Mouse (Mus musculus) right cerebral cortex, postnatal 14 days (tissue): ENCODE results near the gene Tmbim7.
A peak's percentile ranks its signal among the peaks of the same experiment; 100 is the strongest.
"Not testable (repeated sequence)": the region's sequence is repeated elsewhere in the genome, so short reads cannot be mapped to it uniquely, and the experiment has no call there.

Experiments used
- DNase-seq: peaks from one replicate; pipeline ENCODE4 v3.0.0; 2022

Gene Tmbim7

DNA sequence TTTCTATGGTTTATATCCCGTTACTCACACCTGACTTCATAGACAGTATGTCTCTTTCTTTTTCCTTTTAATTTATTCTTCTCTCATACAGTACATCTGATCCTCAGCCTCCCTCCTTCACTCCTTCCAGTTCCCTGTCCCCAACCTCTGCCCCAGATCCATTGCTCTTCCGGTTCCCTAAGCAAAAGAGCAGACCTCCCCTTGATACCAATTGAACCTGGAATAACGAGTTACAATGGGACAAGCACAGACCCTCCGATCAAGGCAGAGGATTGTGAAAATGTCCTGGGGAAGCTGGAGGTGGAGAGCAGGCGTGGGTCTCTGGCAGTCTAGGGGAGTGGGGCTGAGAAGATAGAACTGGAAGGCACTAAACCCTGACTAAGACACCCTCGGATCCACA lies at the start of gene Tmbim7:
TSS of gene Tmbim7 (plus strand) at position 301 of the 400 bp plus-strand sequence.
- no peak for DNase-seq

DNA sequence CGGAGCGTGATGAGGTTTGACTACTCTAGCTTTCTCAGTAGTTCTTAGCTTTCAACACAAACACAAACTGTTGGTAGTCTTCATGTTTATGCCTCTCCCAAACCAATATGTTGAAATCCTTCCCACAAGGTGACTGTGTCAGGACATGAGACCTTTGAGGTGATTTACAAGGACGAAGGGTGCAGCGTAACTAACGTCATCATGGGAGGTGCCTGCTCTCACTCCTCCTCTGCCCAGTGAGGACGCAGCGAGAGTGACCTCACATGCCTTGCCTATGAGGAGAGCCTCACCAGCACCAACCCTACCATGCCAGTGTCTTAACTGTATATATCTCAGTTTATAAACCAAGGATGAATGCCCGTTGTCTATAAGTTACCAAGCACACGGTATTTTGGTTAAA lies 43.9 kb upstream of the Tmbim7 start:
- no peak for DNase-seq

DNA sequence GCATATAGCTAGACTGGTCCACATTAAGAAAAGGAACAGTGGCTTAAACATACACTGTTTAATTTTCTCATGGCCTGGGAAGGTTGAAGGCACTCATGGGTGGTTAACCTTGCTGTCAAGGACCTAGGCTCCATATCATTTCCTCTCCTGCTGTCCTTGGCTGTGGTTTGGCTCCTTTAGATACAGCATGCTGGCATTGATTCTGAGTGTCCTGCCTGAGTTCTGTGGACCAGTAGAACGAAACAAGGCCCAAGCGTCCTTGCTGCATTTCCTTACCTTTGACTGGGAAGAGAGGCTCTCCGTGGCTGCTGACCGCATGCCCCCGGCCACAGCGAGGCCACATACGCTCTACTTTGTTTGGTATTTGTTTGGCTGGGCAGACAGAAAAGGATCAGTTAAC lies 41.7 kb upstream of the Tmbim7 start:
- no peak for DNase-seq

DNA sequence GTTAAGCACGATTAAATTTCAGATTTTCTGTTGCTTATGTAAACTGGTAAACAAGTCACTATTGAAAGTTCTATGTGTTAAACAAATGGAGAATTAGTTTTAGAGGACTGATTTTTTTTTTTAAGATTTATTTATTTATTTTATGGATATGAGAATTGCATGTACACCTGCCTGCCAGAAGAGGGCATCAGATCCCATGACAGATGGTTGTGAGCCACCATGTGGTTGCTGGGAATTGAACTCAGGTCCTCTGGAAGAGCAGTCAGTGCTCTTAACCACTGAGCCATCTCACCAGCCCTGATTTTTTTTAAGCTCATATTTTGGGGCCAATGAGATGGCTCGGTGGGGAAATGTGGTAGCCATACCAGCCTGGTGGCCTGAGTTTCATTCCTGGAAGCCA lies 39.1 kb upstream of the Tmbim7 start:
- not testable (repeated sequence) for DNase-seq

DNA sequence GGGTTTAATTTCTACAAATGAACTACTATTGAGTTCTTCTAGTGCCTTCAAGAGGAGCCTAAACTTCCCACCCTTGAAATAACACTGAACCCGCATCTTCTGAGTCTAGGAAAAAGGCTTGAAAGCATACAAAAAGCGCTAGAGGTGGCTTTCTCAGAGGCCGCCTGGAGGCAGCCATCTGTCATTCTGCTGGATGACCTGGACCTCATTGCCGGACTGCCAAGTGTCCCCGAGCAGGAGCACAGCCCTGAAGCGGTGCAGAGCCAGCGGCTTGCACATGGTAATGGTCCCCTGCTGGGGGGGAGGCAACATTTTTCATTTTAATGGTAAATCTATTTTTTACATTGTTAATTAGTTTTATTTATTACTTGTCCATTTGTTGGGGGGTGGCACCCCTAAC lies 30.5 kb upstream of the Tmbim7 start:
- no peak for DNase-seq

DNA sequence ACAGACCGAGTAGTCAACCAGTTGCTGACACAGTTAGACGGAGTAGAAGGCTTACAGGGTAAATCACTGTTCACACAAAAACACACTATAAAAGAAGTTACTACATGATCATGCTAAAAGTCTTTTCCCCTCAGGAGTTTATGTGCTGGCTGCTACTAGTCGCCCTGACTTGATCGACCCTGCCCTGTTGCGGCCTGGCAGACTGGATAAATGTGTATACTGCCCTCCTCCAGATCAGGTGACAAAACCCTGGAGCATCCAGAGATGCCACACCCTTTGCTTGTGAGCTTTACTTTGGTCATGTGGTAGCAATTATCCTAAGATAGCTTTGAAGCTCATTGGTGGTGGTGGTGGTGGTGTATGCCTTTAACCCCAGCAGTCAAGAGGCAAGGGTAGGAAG lies 20.9 kb upstream of the Tmbim7 start:
- DNase-seq: no peak

DNA sequence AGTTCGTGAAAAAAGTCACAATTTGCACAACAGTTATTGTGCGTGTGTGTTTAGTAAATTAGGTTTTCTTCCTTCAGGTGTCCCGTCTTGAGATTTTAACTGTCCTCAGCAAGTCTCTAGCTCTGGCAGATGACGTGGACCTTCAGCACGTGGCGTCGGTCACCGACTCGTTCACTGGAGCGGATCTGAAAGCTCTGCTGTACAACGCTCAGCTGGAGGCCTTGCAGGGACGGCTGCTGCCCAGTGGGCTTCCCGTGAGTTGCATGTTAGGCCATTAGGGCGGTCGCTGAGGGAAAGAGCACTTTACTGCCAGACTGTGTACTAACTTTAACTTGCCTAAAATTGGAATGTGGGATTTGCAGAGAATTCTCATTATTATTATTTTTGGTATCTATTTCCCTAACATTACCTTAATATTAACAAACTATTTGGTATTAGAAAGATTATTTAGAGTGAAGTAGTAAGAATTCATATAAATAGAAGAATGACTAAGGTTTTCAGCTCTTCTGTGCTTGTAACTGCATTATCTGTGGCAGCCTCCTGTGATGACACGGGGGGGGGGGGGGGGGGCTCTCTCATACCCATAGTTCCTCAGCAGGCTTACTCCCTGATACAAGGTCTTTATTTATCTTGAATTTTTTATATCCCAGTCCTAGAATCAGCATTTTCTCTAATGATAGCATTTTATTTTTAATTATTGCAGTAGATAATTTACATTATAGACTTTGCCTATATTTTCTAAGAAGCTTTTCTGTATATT lies 19.3 kb upstream of the Tmbim7 start:
- DNase-seq: no peak

DNA sequence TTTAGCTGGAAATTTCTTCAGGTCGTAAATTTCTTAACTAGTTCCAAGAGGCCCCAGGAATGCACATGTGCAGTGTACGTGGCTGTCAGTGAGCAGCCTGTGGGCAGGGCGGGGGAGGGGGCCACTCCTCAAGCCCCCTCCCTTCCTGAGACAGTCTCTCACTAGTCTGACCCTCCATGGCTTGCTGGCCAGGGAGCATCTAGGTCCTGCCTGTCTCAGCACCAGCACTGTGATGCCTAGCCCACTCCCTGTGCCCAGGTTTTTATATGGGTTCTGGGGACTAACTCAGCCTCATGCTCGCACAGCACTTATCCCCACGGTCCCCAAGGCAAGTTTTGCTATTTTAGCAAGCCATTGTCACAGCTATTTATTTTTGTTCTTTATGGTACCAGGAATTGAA lies 18.7 kb upstream of the Tmbim7 start:
- DNase-seq: no peak

DNA sequence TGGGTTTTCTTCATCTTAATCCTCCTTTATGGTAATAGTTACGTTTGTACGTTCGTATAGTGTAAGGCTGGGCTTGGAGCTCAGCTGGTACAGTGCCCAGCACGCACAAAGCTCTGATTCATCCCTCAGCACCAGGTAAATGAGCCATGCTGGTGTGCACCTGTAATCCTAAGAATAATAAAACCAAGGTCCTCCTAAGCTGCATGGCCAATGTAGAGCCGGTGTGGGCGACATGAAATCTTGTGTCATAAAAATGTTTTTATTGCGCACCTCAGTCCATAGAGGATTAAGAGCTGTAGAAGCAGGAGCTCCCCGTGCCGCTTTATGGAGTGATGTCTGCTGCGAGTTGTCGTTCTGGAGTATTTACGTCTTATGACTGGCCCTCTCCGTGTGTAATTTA lies 17.7 kb upstream of the Tmbim7 start:
- no peak for DNase-seq

DNA sequence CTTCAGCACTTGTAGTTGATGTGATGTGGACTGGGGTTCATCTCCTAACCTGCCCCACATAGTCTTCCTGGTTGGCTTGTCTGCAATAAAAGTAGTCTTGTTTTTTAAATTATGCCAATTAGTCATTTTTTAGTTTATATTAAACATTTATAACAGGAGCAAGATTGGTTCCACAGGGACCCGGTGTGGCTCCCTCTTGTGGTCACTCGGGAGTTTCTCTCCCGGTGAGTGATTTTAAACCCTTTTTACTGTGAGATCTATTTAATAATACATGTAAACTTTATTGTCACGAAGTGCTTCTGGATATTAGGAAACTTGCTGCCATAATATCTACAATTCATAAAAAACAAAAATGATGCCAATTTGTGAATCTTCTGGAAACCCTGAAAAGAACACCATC lies 17.0 kb upstream of the Tmbim7 start:
- DNase-seq: no peak

DNA sequence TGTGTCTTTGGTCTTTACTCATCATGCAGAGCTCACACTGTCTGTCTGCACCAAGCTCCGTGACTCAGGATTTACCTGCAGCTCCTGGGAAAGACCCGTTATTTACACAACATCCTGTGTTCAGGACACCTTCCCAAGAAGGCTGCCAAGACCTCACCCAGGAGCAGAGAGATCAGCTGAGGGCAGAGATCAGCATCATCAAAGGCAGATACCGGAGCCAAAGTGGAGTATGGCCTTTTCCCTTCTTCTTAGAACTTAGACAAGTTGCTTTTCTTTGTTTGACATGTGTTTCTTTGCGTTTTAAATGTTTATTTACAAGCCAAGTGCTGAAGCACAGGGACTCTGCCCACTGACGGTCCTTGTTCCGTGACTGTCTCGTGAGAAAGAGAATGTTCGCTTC lies 15.7 kb upstream of the Tmbim7 start:
- DNase-seq: no peak

DNA sequence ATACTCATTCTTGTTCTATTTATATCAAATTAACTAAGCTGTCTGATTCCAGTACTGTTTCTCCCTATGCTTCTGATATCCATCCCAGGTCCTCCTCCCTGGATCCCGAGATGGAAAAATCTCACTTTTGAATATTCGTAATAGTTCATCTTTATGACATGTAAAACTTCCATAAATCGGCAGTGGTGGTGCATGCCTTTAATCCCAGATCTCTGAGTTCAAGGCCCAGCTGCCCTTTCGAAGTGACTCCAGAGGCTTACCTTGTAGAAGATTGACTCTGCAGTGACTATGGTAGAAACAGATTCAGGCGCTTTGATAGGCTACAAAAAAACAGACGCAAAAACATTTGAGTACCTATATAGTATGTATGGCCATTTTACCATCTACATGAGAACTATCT lies 6.4 kb upstream of the Tmbim7 start:
- no peak for DNase-seq

DNA sequence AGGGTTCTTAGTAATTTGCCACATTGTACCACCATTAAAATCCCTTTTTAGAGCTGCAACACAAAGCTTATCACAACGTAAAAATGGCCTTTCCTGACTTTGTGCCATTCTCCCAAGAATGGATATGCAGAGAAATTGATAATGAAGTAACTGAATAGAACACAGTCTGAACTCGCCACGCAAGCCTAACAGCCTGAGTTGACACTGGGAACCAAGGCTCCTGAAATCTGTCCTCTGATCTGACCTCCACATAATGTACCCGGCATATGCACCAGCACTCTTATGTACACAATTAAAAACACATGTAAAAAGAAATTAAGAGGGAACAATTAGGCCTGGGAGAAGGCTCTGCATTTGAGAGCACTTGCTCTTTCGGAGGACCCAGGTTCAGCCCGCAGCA lies 5.7 kb upstream of the Tmbim7 start:
- no peak for DNase-seq

DNA sequence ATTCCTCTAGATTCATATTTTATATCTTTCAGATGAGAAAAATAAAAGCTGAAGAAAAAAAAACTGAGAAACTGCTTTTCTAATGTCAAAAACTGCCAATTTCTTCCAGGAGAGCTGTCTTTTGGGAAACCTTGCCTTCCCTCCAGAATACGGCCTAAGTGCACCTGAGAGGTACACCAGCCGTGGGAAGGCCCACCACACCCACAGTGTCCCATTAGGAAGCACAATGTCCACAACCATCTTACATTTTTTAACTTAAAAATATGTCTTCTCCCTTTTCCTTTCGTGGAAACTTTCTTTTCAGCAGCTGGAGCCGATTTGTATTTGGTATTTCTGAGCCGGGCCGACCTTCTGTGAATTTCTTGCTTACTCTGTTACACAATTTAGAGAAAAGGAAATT lies 4.4 kb upstream of the Tmbim7 start:
- no peak for DNase-seq

DNA sequence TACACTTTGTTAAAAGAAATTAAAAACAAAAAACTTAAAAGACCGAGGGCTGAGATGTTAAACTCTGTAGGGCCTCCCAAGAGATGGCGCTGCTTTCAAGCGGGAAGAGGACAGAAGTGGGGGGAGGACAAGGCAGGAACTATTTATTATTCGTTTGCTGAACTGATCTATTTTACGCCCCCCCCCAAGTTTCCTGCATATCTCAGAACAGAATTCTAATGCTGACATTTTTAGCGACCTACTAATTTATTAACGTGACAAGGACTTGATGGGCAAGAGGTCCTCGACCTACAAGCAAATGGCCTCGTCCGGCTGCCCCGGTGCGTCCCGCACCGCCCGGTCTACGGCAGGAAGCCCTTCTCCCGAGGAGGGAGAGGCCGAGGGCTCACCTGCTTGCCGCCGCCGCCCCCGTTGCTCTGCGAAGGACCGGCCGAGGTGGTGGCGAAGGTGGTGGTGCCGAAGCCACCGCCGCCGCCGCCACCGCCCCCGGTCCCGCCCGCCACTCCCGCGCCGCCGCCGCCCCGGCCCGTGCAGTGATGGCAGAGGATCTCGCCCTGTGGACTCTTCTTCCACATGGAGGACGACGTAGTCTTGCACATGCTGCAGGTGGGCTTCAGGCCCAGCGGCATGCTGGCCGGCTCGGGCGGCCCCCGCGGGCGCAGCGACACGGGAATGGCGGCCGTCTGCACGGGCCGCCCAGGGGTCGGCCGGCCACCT lies 3.8 kb upstream of the Tmbim7 start:
- DNase-seq: peak; percentile 48

DNA sequence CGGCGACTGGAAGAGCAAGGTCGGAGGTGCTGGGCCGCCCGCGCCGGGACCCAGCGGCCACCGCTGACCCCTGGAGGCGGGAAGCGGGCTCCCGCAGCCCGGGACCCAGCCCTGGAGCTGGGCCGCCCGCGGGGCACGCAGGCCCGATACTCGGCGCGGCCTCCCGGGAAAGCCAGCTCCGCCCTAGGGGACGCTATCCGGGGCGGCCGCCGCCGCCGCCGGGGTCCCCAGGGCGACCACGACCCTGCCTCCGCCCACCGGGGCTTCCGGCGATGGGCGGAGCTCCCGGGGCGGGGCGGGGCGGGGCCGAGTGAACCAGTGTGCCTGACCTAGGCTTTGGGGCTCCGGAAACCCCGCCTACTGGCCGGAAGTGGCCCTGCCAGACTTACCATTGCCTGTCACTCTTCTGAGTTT lies 3.3 kb upstream of the Tmbim7 start:
- DNase-seq: peak; percentile 76

DNA sequence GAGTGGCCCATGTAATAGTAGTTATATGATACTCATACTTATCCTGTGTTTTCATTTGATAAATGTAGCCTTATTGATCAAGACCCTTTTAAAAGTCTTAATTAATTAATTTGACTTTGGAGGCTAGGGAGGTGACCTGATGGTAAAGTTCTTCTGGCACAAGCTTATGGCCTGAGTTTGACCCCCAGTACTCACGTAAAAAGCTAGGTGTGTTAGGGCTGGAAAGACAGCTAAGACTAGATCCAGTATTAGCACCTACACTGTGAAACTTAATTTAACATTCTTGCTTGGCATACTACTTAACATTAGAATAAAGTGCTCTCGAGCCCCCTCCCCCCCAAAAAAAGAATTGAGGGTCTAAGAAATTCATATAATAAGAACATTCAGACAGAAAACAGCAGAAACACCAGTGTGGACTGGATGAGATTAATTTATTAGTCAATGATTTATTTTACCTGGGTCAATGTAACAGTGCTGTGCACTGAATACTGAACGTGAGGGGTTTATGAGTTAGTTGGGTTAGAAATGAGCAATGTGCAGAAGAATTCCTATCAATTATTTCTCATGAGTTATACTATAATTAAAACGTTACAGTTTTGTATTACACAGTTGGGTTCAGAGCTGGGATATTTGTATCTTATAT lies 2.7 kb upstream of the Tmbim7 start:
- no peak for DNase-seq

DNA sequence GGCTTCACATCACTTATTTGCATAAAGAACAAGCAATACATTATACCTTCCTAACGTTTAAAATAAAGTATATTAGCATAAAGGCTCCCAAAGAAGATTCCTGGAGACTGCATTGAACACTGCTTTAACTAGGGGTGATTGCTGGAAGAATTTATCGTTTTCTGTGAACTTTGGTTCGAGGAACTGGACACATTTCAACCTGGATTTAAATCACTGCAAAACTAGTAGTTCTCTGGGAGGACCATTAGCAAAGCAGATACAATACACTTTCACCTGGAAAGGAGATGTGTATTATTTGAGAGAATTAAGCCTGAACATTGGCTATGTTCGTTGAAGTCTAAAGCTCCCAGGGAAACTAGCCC lies 2.2 kb upstream of the Tmbim7 start:
- no peak for DNase-seq

DNA sequence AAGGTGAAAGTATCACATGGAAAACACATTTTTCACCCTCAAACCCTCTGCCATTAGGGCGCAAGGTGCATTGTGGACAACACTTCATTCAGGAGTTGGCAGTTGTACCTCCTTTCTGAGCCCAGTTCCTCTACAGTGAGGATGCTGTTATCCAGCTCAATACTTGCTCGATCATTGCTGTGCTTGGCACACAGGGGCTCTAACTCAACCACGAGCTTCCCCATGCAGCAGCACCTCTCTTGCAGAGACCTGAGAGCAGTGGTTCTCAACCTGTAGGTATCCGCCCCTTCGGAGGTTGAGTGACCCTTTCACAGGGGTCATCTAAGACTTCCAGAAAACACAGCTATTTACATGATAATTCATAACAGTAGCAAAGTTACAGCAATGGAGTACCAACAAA lies 640 bp downstream of the Tmbim7 start:
- DNase-seq: no peak

DNA sequence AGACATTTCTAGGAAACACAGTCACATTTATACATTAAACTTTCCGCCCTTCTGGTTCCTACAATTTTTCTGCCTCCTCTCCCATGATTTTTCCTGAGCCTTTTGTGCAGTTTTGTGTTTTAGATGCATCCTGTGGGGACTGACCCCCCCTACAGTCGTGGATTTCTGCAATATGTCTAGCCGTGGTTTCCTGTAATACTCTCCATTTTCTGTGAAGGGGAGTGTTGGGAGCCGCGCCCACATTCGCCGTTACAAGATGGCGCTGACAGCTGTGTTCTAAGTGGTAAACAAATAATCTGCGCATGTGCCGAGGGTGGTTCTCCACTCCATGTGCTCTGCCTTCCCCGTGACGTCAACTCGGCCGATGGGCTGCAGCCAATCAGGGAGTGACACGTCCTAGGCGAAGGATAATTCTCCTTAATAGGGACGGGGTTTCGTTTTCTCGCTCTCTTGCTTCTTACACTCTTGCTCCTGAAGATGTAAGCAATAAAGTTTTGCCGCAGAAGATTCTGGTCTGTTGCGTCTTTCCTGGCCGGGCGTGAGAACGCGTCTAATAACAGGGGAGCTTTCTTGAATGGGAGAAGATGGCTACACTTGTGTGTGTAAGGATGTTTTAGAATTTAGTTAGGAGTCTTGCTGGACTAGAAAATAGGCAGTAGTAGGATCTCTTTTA lies 2.1 kb downstream of the Tmbim7 start:
- DNase-seq: not testable (repeated sequence)

DNA sequence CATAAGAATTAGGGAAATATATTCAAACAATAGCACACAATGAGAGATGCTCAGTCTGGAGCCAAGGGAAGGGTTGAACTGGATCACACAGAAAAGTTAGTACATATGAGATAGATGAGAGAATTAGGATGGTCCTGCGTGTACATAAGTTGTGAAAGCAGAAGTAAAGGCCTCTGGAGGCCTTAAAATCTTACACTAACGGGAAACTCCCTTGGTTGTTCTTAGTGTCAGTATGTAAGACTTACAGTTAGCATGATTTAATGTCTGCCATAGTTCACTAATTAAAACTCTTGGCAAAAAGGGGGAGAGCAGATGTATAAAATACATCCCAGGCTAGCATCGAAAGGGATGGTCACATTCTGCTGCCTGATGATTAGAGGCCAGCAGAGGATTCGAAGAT lies 2.8 kb downstream of the Tmbim7 start:
- DNase-seq: no peak

DNA sequence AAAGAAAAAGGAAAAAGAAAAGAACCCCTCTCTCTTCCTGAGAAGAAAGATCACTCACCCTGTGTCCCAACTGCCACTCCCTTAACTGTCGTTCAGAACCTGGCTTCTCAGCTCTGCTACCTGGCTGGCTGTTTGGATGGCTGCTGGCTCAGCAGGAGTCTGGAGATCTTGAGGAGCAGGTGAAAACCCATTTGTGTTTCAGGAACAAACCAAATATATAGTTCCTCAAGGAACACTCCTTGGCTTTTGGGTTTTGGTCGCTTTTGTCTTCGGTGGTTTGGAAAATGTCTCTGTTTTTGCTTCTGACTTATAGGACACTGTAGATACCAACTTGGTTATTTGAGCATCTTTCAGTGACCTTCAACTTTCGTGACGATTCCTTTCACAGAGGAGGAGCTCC lies 6.1 kb downstream of the Tmbim7 start, which contains the start of gene Gatad1:
TSS of gene Gatad1 (minus strand) at position 101 of the 400 bp plus-strand sequence.
- DNase-seq: no peak

DNA sequence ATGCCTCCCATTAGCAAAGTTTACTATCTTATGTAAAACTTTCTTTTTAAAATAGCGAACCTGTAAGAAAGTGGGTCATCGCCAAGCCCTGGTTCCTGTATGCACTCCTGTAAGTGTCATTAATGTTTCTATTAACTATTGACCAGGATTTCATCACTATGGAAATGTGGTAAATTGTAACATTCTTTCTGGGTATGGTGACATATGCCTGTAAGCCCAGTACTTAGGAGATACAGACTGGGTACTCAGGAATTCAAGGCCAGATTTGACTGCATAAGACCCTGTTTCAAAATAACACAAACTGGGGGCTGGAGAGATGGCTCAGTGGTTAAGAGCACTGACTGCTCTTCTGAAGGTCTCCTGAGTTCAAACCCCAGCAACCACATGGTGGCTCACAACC lies 14.2 kb downstream of the Tmbim7 start:
- no peak for DNase-seq

DNA sequence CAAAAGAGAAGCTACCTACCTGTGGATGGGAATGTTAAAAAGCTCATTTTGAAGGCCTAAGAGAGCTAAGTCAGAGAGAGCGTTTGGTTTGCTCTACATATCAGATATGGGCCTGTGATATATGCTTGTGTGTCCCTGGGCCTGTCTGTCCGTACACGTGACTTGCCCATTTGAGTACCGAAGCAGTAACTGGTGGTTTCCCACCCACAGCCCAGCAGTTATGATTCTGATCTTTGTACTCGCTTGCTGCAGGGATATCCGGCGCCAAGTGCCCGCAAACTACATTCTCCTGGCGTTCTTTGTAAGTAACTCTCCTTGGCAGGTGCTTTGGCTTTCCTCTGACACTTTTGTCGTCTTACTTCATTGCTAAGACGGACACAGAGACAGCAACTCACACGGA lies 15.6 kb downstream of the Tmbim7 start:
- DNase-seq: no peak
